Mouse (Mus musculus) gastrocnemius, adult 2 months (tissue): ENCODE measurements around the gene Osbpl11. TPM values are rescaled to one million over a fixed set of nuclear protein-coding genes. Genes with fewer than 3 reads are reported as not detected.

Source experiments
- DNase-seq: peaks from one replicate; pipeline ENCODE4 v3.0.0; 2022
- H3K27ac ChIP-seq: fragments of 200-600 bp; 2 replicates; pipeline ENCODE4 v1.8.1; 2022; ENCODE audit warnings: mild to moderate bottlenecking
- H3K4me3 ChIP-seq: fragments of 200-600 bp; 2 replicates; pipeline ENCODE4 v1.8.1; 2022; ENCODE audit warnings: mild to moderate bottlenecking, moderate library complexity
- CTCF ChIP-seq: fragments of 200-600 bp; IDR thresholded peaks from 2 replicates; pipeline ENCODE4 v1.8.1; 2022; ENCODE audit warnings: antibody characterized with exemption, mild to moderate bottlenecking, moderate library complexity
- intact Hi-C: fragments of 180-260 bp; cut with DNase I; formaldehyde crosslinking; loops from one replicate; pipeline ENCODE4 v1.15.1; 2025
- total RNA-seq, 2 experiments: library from RNA; stranded (reverse); gene quantifications; 2 replicates each; pipeline ENCODE4 v1.2.3; 2021

The Osbpl11 gene
- total RNA-seq, 2 experiments from 2014 or later, result 15.5 to 15.6 TPM

- no peak for TF ChIP-seq CTCF
- no peak for DNase-seq
- intact Hi-C loops, result no loop called here
Observed at GRCm38 (mm10) chr16:33222482-33222881, 37.6 kb downstream of the Osbpl11 start.

GRCm38 (mm10) chr16:33224381-33224780 is 39.5 kb downstream of the Osbpl11 start:
- intact Hi-C loops, result no loop called here
- DNase-seq, result no peak
- H3K4me3 ChIP-seq, result no peak overlapping the region
- no peak overlapping the region for H3K27ac ChIP-seq
- no peak for TF ChIP-seq CTCF

More at GRCm38 (mm10) chr16:33222482-33222881, 37.6 kb downstream of the Osbpl11 start:
- Histone ChIP-seq H3K4me3 (no peak overlapping the region), H3K27ac (no peak overlapping the region)

GRCm38 (mm10) chr16:33234128-33234527 is 49.3 kb downstream of the Osbpl11 start:
- no peak for DNase-seq
- Histone ChIP-seq H3K27ac (no peak overlapping the region), H3K4me3 (no peak overlapping the region)
- intact Hi-C loops, result no loop called here
- no peak for TF ChIP-seq CTCF

- intact Hi-C loops, result no loop called here
Observed at GRCm38 (mm10) chr16:33236151-33236550, 51.3 kb downstream of the Osbpl11 start.

GRCm38 (mm10) chr16:33239305-33239704 is 54.4 kb downstream of the Osbpl11 start:
- TF ChIP-seq CTCF, result no peak
- Histone ChIP-seq H3K4me3 (no peak overlapping the region), H3K27ac (no peak overlapping the region)
- no peak for DNase-seq
- intact Hi-C loops, result no loop called here

More at GRCm38 (mm10) chr16:33236151-33236550, 51.3 kb downstream of the Osbpl11 start:
- DNase-seq, result no peak
- H3K4me3 ChIP-seq, result no peak overlapping the region
- no peak overlapping the region for H3K27ac ChIP-seq
- TF ChIP-seq CTCF, result no peak

- no peak overlapping the region for H3K4me3 ChIP-seq
- DNase-seq, result no peak
- H3K27ac ChIP-seq, result no peak overlapping the region
- TF ChIP-seq CTCF, result no peak
- intact Hi-C loops, result no loop called here
Observed at GRCm38 (mm10) chr16:33242046-33242445, 57.2 kb downstream of the Osbpl11 start.

GRCm38 (mm10) chr16:33244136-33244691 is 59.3 kb downstream of the Osbpl11 start:
- DNase-seq, result no peak
- no peak overlapping the region for H3K4me3 ChIP-seq
- no peak; the same call in 1 of the 2 replicates for TF ChIP-seq CTCF
- H3K27ac ChIP-seq, result no peak overlapping the region
- intact Hi-C loops, result no loop called here

GRCm38 (mm10) chr16:33244933-33245470 is 60.1 kb downstream of the Osbpl11 start:
- H3K4me3 ChIP-seq, result no peak overlapping the region
- no peak for DNase-seq
- no peak for TF ChIP-seq CTCF
- H3K27ac ChIP-seq, result no peak overlapping the region
- intact Hi-C loops, result no loop called here

- no peak for DNase-seq
- no peak overlapping the region for H3K4me3 ChIP-seq
- intact Hi-C loops, result no loop called here
- no peak for TF ChIP-seq CTCF
- no peak overlapping the region for H3K27ac ChIP-seq
Observed at GRCm38 (mm10) chr16:33246526-33246925, 61.7 kb downstream of the Osbpl11 start.

GRCm38 (mm10) chr16:33247006-33247405 is 62.1 kb downstream of the Osbpl11 start:
- no peak overlapping the region for H3K27ac ChIP-seq
- H3K4me3 ChIP-seq, result no peak overlapping the region
- no peak for TF ChIP-seq CTCF
- DNase-seq, result no peak
- intact Hi-C loops, result no loop called here

- no peak for DNase-seq
- intact Hi-C loops, result loop anchor here (5.0 kb wide), 1 partner anchor 193 kb away; the partner anchor contains the start of genes Iqcg and Rpl35a
- H3K27ac ChIP-seq, result peak overlapping the region; percentile 95
- H3K4me3 ChIP-seq, result peak overlapping the region; percentile 100
- TF ChIP-seq CTCF, result no peak
Observed at GRCm38 (mm10) chr16:33250651-33251120, 65.8 kb downstream of the Osbpl11 start.

- Histone ChIP-seq H3K27ac (peak within 1 kb of the TSS; percentile 95), H3K4me3 (peak within 1 kb of the TSS; percentile 100)
- no peak for TF ChIP-seq CTCF
- intact Hi-C loops, result loop anchor here (5.0 kb wide), 1 partner anchor 194 kb away; the partner anchor contains the start of genes Iqcg and Rpl35a
- DNase-seq, result peak; percentile 96
Observed at GRCm38 (mm10) chr16:33251194-33252051, 66.6 kb downstream of the Osbpl11 start, which contains the start of gene Snx4. Gene Snx4 (plus strand): TSS chr16:33251442.

GRCm38 (mm10) chr16:33255601-33256000 is 70.7 kb downstream of the Osbpl11 start:
- intact Hi-C loops, result no loop called here
- H3K4me3 ChIP-seq, result no peak overlapping the region
- no peak for TF ChIP-seq CTCF
- H3K27ac ChIP-seq, result no peak overlapping the region
- no peak for DNase-seq
